Mouse (Mus musculus) heart, embryonic 11.5 days (tissue): ENCODE data around the gene Cd300c2. TPM values are rescaled to one million over a fixed set of nuclear protein-coding genes. Genes with fewer than 3 reads are reported as not detected.

Experiments
- ATAC-seq: fragments of 200-750 bp; cut with Nextera tagmentation; replicated peaks from 2 replicates; pipeline ENCODE4 v1.8.0; 2017; ENCODE audit warnings: moderate library complexity; ENCODE audit not compliant: insufficient number of reproducible peaks, low FRiP score, low TSS enrichment
- H3K27ac ChIP-seq: fragments of 300-500 bp; sonication (generic); 2 replicates; pipeline ENCODE4 v1.5.1; 2014; ENCODE audit warnings: mild to moderate bottlenecking, low read depth, low read length
- H3K27me3 ChIP-seq: fragments of 300-500 bp; sonication (generic); 2 replicates; pipeline ENCODE4 v1.6.1; 2014; ENCODE audit warnings: mild to moderate bottlenecking, low read length, mixed read lengths; ENCODE audit not compliant: control insufficient read depth, insufficient read depth
- H3K36me3 ChIP-seq: fragments of 300-500 bp; sonication (generic); 2 replicates; pipeline ENCODE4 v1.6.1; 2014; ENCODE audit warnings: mild to moderate bottlenecking, low read length, moderate library complexity, mixed read lengths; ENCODE audit not compliant: control insufficient read depth, insufficient read depth
- H3K4me1 ChIP-seq: fragments of 300-500 bp; sonication (generic); 2 replicates; pipeline ENCODE4 v1.6.1; 2014; ENCODE audit warnings: low read length; ENCODE audit not compliant: control insufficient read depth, insufficient read depth
- H3K4me2 ChIP-seq: fragments of 300-500 bp; sonication (generic); 2 replicates; pipeline ENCODE4 v1.6.1; 2014; ENCODE audit warnings: mild to moderate bottlenecking, moderate library complexity
- H3K4me3 ChIP-seq: fragments of 300-500 bp; sonication (generic); 2 replicates; pipeline ENCODE4 v1.5.1; 2014; ENCODE audit warnings: low read depth, low read length
- H3K9ac ChIP-seq: fragments of 300-500 bp; sonication (generic); 2 replicates; pipeline ENCODE4 v1.6.1; 2014; ENCODE audit warnings: mild to moderate bottlenecking, low read depth, low read length, moderate library complexity
- H3K9me3 ChIP-seq: fragments of 300-500 bp; sonication (generic); replicated peaks from 2 replicates; pipeline ENCODE4 v1.6.1; 2016; ENCODE audit warnings: low read length; ENCODE audit not compliant: control insufficient read depth
- WGBS: fragments of 180-500 bp; shearing (Covaris S2); extraction: QIAGEN DNeasy Blood & Tissue Kit; methylation state at CpG from one replicate; pipeline ENCODE4 v1.1.7; 2014; ENCODE audit not compliant: insufficient replicate concordance; 5-methylcytosine and 5-hydroxymethylcytosine counted together
- polyA plus RNA-seq: library from polyadenylated mRNA; unstranded; fragments of >200 nt; fragmentation: Nextera tagmentation; extraction: Ambion mirVana; gene quantifications from 2 replicates; pipeline ENCODE4 v1.2.1, GENCODE M21; 2014

The Cd300c2 gene
- polyA plus RNA-seq, 1 experiment from 2014 or later: 0.96 TPM

- 58% methylated on average over 4 of the region's 4 CpGs for WGBS
- H3K9ac ChIP-seq: no peak overlapping the region
- no peak overlapping the region for H3K4me2 ChIP-seq
- no peaks in the 10 kb centered on the region for H3K36me3 ChIP-seq
- H3K27me3 ChIP-seq: no peaks in the 10 kb centered on the region
- H3K4me3 ChIP-seq: no peak overlapping the region
- no peak for ATAC-seq
- H3K4me1 ChIP-seq: no peaks in the 10 kb centered on the region
- peaks cover 4% of the 10 kb centered on the region; the same call in 1 of the 2 replicates for H3K9me3 ChIP-seq
- H3K27ac ChIP-seq: no peak overlapping the region
Measured at GRCm38 (mm10) chr11:114981866-114982265, 19.8 kb downstream of the Cd300c2 start.

- 77% methylated on average over 10 of the region's 10 CpGs for WGBS
- H3K4me3 ChIP-seq: no peak overlapping the region
Measured at GRCm38 (mm10) chr11:114972726-114973125, 29.0 kb downstream of the Cd300c2 start.

GRCm38 (mm10) chr11:114968752-114969207, 32.9 kb downstream of the Cd300c2 start, which contains the start of gene Cd300c:
Gene Cd300c, minus strand, starts transcription at chr11:114969157.
- Histone ChIP-seq H3K27me3 (no peaks in the 10 kb centered on the region), H3K4me1 (no peaks in the 10 kb centered on the region; the same call in 1 of the 2 replicates), H3K4me3 (no peak within 1 kb of the TSS), H3K36me3 (no peaks in the 10 kb centered on the region), H3K27ac (no peak within 1 kb of the TSS), H3K9me3 (no peaks in the 10 kb centered on the region), H3K4me2 (no peak within 1 kb of the TSS), H3K9ac (no peak within 1 kb of the TSS)
- WGBS: 88% methylated on average over 9 of the region's 9 CpGs
- ATAC-seq: no peak

More at GRCm38 (mm10) chr11:114972726-114973125, 29.0 kb downstream of the Cd300c2 start:
- Histone ChIP-seq H3K9me3 (peaks cover 2% of the 10 kb centered on the region; the same call in 1 of the 2 replicates), H3K9ac (no peak overlapping the region), H3K27ac (no peak overlapping the region), H3K4me1 (no peaks in the 10 kb centered on the region), H3K36me3 (no peaks in the 10 kb centered on the region), H3K27me3 (no peaks in the 10 kb centered on the region), H3K4me2 (no peak overlapping the region)
- no peak for ATAC-seq

GRCm38 (mm10) chr11:114965182-114965828, 36.4 kb downstream of the Cd300c2 start:
- Histone ChIP-seq H3K36me3 (no peaks in the 10 kb centered on the region), H3K4me1 (no peaks in the 10 kb centered on the region; the same call in 1 of the 2 replicates), H3K27ac (no peak overlapping the region), H3K9me3 (no peaks in the 10 kb centered on the region), H3K9ac (no peak overlapping the region), H3K4me2 (no peak overlapping the region), H3K27me3 (no peaks in the 10 kb centered on the region), H3K4me3 (no peak overlapping the region)
- 54% methylated on average over 3 of the region's 3 CpGs for WGBS
- ATAC-seq: no peak

- WGBS: 71% methylated on average over 1 of the region's 1 CpGs
- H3K4me2 ChIP-seq: no peak overlapping the region
- no peaks in the 10 kb centered on the region; the same call in 1 of the 2 replicates for H3K4me1 ChIP-seq
- H3K36me3 ChIP-seq: no peaks in the 10 kb centered on the region
- H3K27me3 ChIP-seq: no peaks in the 10 kb centered on the region
- no peak overlapping the region for H3K9ac ChIP-seq
- no peak overlapping the region for H3K4me3 ChIP-seq
- ATAC-seq: no peak
- H3K9me3 ChIP-seq: no peaks in the 10 kb centered on the region
- no peak overlapping the region for H3K27ac ChIP-seq
Measured at GRCm38 (mm10) chr11:114960369-114960768, 41.3 kb downstream of the Cd300c2 start.

Other genes with a start within 250 kb of the Cd300c2 start
- gene Kif19a, start 236.5 kb downstream of the Cd300c2 start, polyA plus RNA-seq: 0.13 TPM in 1 of 2 replicates, not detected in the other
- 0.09 TPM in 1 of 2 replicates, not detected in the other for gene Btbd17, start 205.9 kb downstream of the Cd300c2 start, polyA plus RNA-seq
- gene Gpr142, start 203.0 kb downstream of the Cd300c2 start, polyA plus RNA-seq: 0.27 TPM in 1 of 2 replicates, not detected in the other
- 21.8 and 23.0 TPM in 2 replicates for gene Gprc5c, start 150.7 kb downstream of the Cd300c2 start, polyA plus RNA-seq
- gene Cd300a, start 111.8 kb downstream of the Cd300c2 start, polyA plus RNA-seq: 0.84 and 1.4 TPM in 2 replicates
- gene Cd300lb, start 67.5 kb downstream of the Cd300c2 start, polyA plus RNA-seq: 1.7 and 2.4 TPM in 2 replicates
- not detected in 2 replicates for gene Cd300c, start 32.7 kb downstream of the Cd300c2 start, polyA plus RNA-seq
- not detected in 2 replicates for gene Cd300ld, start 12.0 kb downstream of the Cd300c2 start, polyA plus RNA-seq
- gene Cd300ld2, start 14.3 kb upstream of the Cd300c2 start, polyA plus RNA-seq: not detected in 2 replicates
- not detected in 2 replicates for gene Cd300ld4, start 25.1 kb upstream of the Cd300c2 start, polyA plus RNA-seq
- not detected in 2 replicates for gene Cd300ld5, start 35.9 kb upstream of the Cd300c2 start, polyA plus RNA-seq
- gene Cd300ld3, start 46.5 kb upstream of the Cd300c2 start, polyA plus RNA-seq: not detected in 2 replicates
- gene Cd300e, start 60.3 kb upstream of the Cd300c2 start, polyA plus RNA-seq: not detected in 2 replicates
- gene Rab37, start 89.6 kb upstream of the Cd300c2 start, polyA plus RNA-seq: 1.3 and 2.9 TPM in 2 replicates
- gene Cd300lf, start 132.1 kb upstream of the Cd300c2 start, polyA plus RNA-seq: 0.19 and 0.20 TPM in 2 replicates
- gene Slc9a3r1, start 161.5 kb upstream of the Cd300c2 start, polyA plus RNA-seq: 26.4 and 31.1 TPM in 2 replicates
- gene Tmem104, start 185.6 kb upstream of the Cd300c2 start, polyA plus RNA-seq: 7.5 and 8.2 TPM in 2 replicates
- gene Nat9, start 186.0 kb upstream of the Cd300c2 start, polyA plus RNA-seq: 13.7 and 15.7 TPM in 2 replicates